Mouse (Mus musculus) liver, embryonic 14.5 days (tissue): ENCODE results near the gene Klhl15. TPM values are rescaled to one million over a fixed set of nuclear protein-coding genes. Genes with fewer than 3 reads are reported as not detected.
A peak's percentile ranks its signal among the peaks of the same experiment; 100 is the strongest.

Experiments used
- ATAC-seq: fragments of 200-750 bp; cut with Nextera tagmentation; 2 replicates; pipeline ENCODE4 v1.8.0; 2017; ENCODE audit warnings: moderate number of reproducible peaks, mild to moderate bottlenecking, moderate library complexity; ENCODE audit not compliant: insufficient read depth
- DNase-seq, 3 experiments: peaks; one replicate each; pipeline ENCODE4 v3.0.0-alpha.2; 2012 to 2013; ENCODE audit warnings: low read depth in 3 of 3, low spot score in 3 of 3
- H3K27ac ChIP-seq: fragments of 300-500 bp; sonication (generic); 2 replicates; pipeline ENCODE4 v1.5.1; 2014; ENCODE audit warnings: moderate library complexity, mild to moderate bottlenecking, control low read depth, inconsistent platforms
- H3K27me3 ChIP-seq: fragments of 300-500 bp; sonication (generic); 2 replicates; pipeline ENCODE4 v1.6.1; 2014; ENCODE audit warnings: mild to moderate bottlenecking, low read length, moderate library complexity; ENCODE audit not compliant: control insufficient read depth, insufficient read depth
- H3K36me3 ChIP-seq: fragments of 300-500 bp; sonication (generic); replicated peaks from 2 replicates; pipeline ENCODE4 v1.6.1; 2014; ENCODE audit warnings: low read depth; ENCODE audit not compliant: control insufficient read depth, insufficient read depth
- H3K4me1 ChIP-seq, 2 experiments: fragments of 200-500 bp in 1 of 2; fragments of 300-500 bp in 1 of 2; sonication (generic) in 1 of 2; replicated peaks; 2 replicates each; pipeline ENCODE4 v1.6.1; 2012 to 2014; ENCODE audit warnings: antibody characterized with exemption in 1 of 2, inconsistent platforms in 1 of 2, low read length in 1 of 2; ENCODE audit not compliant: control insufficient read depth in 2 of 2, insufficient read depth in 2 of 2
- H3K4me2 ChIP-seq: fragments of 300-500 bp; sonication (generic); 2 replicates; pipeline ENCODE4 v1.6.1; 2014; ENCODE audit warnings: low read depth, mild to moderate bottlenecking, control low read depth, moderate library complexity
- H3K4me3 ChIP-seq, 2 experiments: fragments of 200-500 bp in 1 of 2; fragments of 300-500 bp in 1 of 2; sonication (generic) in 1 of 2; 2 replicates each; pipeline ENCODE4 v1.5.1; 2012 to 2014; ENCODE audit warnings: low read depth in 2 of 2, low read length in 2 of 2, mild to moderate bottlenecking in 2 of 2, control low read depth in 1 of 2, inconsistent platforms in 1 of 2, moderate library complexity in 1 of 2; ENCODE audit not compliant: insufficient read depth in 1 of 2
- H3K9ac ChIP-seq: fragments of 300-500 bp; sonication (generic); replicated peaks from 2 replicates; pipeline ENCODE4 v1.6.1; 2014; ENCODE audit warnings: mild to moderate bottlenecking, control low read depth, moderate library complexity
- H3K9me3 ChIP-seq: fragments of 300-500 bp; sonication (generic); 2 replicates; pipeline ENCODE4 v1.6.1; 2016; ENCODE audit warnings: low read length, mixed read lengths; ENCODE audit not compliant: control insufficient read depth
- CTCF ChIP-seq: IDR thresholded peaks from 2 replicates; pipeline ENCODE4 v1.5.1; 2016; ENCODE audit warnings: antibody characterized with exemption, low read depth, control low read depth
- EP300 ChIP-seq: IDR thresholded peaks from 2 replicates; pipeline ENCODE4 v1.6.1; 2016; ENCODE audit warnings: antibody characterized with exemption, low read depth
- WGBS: fragments of 180-500 bp; shearing (Covaris S2); extraction: QIAGEN DNeasy Blood & Tissue Kit; methylation state at CpG from one replicate; pipeline ENCODE4 v1.1.7; 2014; ENCODE audit not compliant: insufficient replicate concordance; 5-methylcytosine and 5-hydroxymethylcytosine counted together
- microRNA-seq: library from miRNA; unstranded; fragments of <30 nt; microRNA quantifications from one replicate; pipeline ENCODE4, GENCODE M21; 2016
- polyA plus RNA-seq, 2 experiments: library from polyadenylated mRNA; depleted of rRNA in 1 of 2; stranded (reverse) in 1 of 2; unstranded in 1 of 2; fragments of >200 nt; fragmentation: Nextera tagmentation in 1 of 2; extraction: Ambion mirVana in 1 of 2; gene quantifications; 2 replicates each; pipeline versions ENCODE4 v1.2.1 to v1.2.3; 2012 to 2014

Gene Klhl15
- polyA plus RNA-seq, 2 experiments: 1.6 to 3.8 TPM

GRCm38 (mm10) chrX:94235601-94236000 lies 1.2 kb downstream of the Klhl15 start:
- TF ChIP-seq EP300 (no peak), CTCF (no peak)
- peaks cover 0 to 4% of the 10 kb centered on the region in 2 experiments; a peak in 2 of 4 replicates for H3K4me1 ChIP-seq
- 20% methylated on average over 12 of the region's 12 CpGs for WGBS
- H3K27ac ChIP-seq: no peak overlapping the region
- ATAC-seq (no peak), DNase-seq (no peak)
- no peaks in the 10 kb centered on the region for H3K9me3 ChIP-seq
- peak overlapping the region; percentile 83 for H3K9ac ChIP-seq
- no peaks in the 10 kb centered on the region for H3K36me3 ChIP-seq
- H3K4me2 ChIP-seq: peak overlapping the region; percentile 78
- H3K27me3 ChIP-seq: peaks cover 4% of the 10 kb centered on the region; the same call in 1 of the 2 replicates
- peak overlapping the region; percentile 68 to 81 for H3K4me3 ChIP-seq

GRCm38 (mm10) chrX:94288923-94289322 lies 54.5 kb downstream of the Klhl15 start:
- TF ChIP-seq EP300 (no peak), CTCF (peak; percentile 56; the same call in 1 of the 2 replicates)
- H3K4me1 ChIP-seq: no peaks in the 10 kb centered on the region; a peak in 1 of 4 replicates
- H3K36me3 ChIP-seq: no peaks in the 10 kb centered on the region
- no peak overlapping the region for H3K4me3 ChIP-seq
- DNase-seq (peak; percentile 17 to 40 (median 17)), ATAC-seq (no peak)
- H3K9ac ChIP-seq: no peak overlapping the region
- H3K9me3 ChIP-seq: no peaks in the 10 kb centered on the region
- H3K27me3 ChIP-seq: no peaks in the 10 kb centered on the region
- no peak overlapping the region for H3K27ac ChIP-seq
- WGBS: 2% methylated on average over 2 of the region's 2 CpGs
- no peak overlapping the region for H3K4me2 ChIP-seq

DNA sequence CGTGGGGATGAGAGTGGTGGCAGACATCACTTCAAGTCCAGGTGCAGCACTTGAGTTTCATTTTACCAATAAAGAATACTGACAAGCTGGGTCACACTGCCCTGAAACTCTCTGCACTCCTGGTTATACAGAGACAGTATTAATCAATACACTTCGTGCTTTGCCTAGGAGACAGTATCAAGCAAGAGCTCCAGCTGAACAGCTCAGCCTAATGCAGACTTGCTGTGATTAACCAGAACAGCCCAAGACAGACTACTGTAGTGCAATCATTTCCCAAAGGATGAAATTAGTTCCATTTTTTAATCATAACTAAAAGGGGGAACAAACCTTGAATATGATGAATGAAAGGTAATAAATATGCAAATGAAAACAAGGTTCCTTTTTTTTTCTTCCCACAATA lies 68.5 kb downstream of the Klhl15 start:
- ATAC-seq (no peak), DNase-seq (no peak)
- Histone ChIP-seq H3K9ac (no peak overlapping the region), H3K4me2 (no peak overlapping the region), H3K27ac (no peak overlapping the region), H3K27me3 (no peaks in the 10 kb centered on the region), H3K4me1 (no peaks in the 10 kb centered on the region), H3K36me3 (no peaks in the 10 kb centered on the region), H3K4me3 (no peak overlapping the region), H3K9me3 (no peaks in the 10 kb centered on the region)
- 42% methylated on average over 2 of the region's 2 CpGs for WGBS
- no peak for TF ChIP-seq EP300
- no peak for TF ChIP-seq CTCF

DNA sequence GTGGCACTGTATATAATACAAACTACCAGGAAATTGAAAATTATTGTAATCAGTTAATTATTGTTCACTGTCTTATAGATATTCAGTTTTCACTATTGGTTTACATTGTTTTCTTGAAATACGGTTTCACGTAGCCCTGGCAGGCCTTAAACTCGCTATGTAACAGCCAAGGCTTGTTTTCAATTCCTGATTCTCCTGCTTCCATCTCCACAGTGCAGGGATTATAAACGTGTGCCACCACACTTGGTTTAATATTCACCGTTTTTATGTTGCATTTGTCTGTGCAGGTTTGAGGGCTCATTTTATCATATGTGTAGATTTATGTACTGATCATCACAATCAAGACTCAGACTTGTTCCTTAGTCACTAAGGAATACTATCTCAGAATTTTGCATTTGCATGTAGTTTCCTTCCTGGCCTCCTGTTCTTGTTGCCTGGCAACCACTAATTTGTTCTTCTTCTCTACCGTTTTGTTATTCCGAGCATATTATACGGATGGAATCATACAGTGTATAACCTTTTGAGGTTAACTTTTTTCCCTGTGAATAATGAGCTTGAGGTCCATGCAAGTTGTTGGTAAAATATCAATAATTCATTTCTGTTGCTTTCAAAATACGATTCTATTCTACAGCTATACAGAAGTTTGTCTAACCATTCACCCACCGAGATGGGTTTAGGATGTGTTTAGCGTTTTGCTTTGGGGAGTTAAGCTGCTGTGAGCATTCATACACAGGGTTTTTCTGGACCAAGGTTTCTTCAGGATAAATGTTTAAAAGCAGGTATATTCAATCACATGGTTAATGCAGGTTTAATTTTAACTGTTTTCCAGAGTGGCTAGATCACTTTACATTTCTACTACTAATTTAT lies 86.9 kb downstream of the Klhl15 start:
- TF ChIP-seq EP300 (no peak), CTCF (no peak)
- Histone ChIP-seq H3K9ac (no peak overlapping the region), H3K27ac (no peak overlapping the region), H3K4me1 (no peaks in the 10 kb centered on the region), H3K27me3 (no peaks in the 10 kb centered on the region; the same call in 1 of the 2 replicates), H3K4me3 (no peak overlapping the region), H3K36me3 (no peaks in the 10 kb centered on the region), H3K4me2 (no peak overlapping the region), H3K9me3 (no peaks in the 10 kb centered on the region)
- no peak for DNase-seq
- ATAC-seq: no peak
- WGBS: 70% methylated on average over 11 of the region's 11 CpGs

Small RNAs within 50 kb of the gene (microRNA-seq; reads per million reads assigned to microRNA genes)
- gene Mir7673: not detected

Other genes starting within 250 kb of the Klhl15 start
- gene Zfx, start 110.9 kb upstream of the Klhl15 start, polyA plus RNA-seq (2012; rRNA removed): 2.6 and 4.1 TPM in 2 replicates
- 12.9 and 13.8 TPM in 2 replicates for gene Zfx, start 110.9 kb upstream of the Klhl15 start, polyA plus RNA-seq (2014; fragmentation: Nextera tagmentation; extraction: Ambion mirVana)
- 38.6 and 40.4 TPM in 2 replicates for gene Eif2s3x, start 21.7 kb upstream of the Klhl15 start, polyA plus RNA-seq (2012; rRNA removed)
- gene Eif2s3x, start 21.7 kb upstream of the Klhl15 start, polyA plus RNA-seq (2014; fragmentation: Nextera tagmentation; extraction: Ambion mirVana): 38.6 and 66.1 TPM in 2 replicates
- gene Fam90a1b, start 132.2 kb downstream of the Klhl15 start, polyA plus RNA-seq (2012; rRNA removed): 0.01 TPM in 1 of 2 replicates, not detected in the other
- gene Fam90a1b, start 132.2 kb downstream of the Klhl15 start, polyA plus RNA-seq (2014; fragmentation: Nextera tagmentation; extraction: Ambion mirVana): 0.08 TPM in 1 of 2 replicates, not detected in the other
- gene Apoo, start 132.5 kb downstream of the Klhl15 start, polyA plus RNA-seq (2012; rRNA removed): 7.2 and 10.4 TPM in 2 replicates
- gene Apoo, start 132.5 kb downstream of the Klhl15 start, polyA plus RNA-seq (2014; fragmentation: Nextera tagmentation; extraction: Ambion mirVana): 50.5 and 59.2 TPM in 2 replicates